Mouse (Mus musculus): ENCODE data around the gene Pth2.
A peak's percentile ranks its signal among the peaks of the same experiment; 100 is the strongest.
"Not testable (repeated sequence)": the region's sequence is repeated elsewhere in the genome, so short reads cannot be mapped to it uniquely, and the experiment has no call there.

The Pth2 gene

GRCm38 (mm10) chr7:45153052-45153451 is 27.7 kb upstream of the Pth2 start:
- not testable (repeated sequence) for DNase-seq (ENCODE audit: extremely low spot score, low read depth, low spot score)

DNA sequence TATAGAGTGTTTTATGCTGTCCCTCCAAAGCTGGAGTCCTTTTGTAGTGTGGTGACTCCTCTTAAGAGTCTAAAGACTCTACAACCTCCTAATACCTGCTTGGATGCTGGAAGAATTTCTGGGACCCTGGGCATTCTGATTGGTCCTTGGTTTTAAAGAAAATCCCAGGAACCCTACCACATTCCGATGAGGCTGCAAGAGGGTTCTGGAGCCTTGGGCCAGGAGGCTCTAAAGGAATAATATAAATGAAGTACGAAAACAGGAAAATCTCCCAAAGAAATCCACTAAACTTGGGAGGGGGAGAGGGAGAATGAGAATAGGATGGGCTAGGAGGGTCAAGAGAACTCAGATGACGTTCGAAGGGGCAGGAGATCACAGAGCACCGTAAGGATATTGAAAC is 27.2 kb upstream of the Pth2 start:
- DNase-seq (ENCODE audit: extremely low spot score, low read depth, low spot score), result no peak

DNA sequence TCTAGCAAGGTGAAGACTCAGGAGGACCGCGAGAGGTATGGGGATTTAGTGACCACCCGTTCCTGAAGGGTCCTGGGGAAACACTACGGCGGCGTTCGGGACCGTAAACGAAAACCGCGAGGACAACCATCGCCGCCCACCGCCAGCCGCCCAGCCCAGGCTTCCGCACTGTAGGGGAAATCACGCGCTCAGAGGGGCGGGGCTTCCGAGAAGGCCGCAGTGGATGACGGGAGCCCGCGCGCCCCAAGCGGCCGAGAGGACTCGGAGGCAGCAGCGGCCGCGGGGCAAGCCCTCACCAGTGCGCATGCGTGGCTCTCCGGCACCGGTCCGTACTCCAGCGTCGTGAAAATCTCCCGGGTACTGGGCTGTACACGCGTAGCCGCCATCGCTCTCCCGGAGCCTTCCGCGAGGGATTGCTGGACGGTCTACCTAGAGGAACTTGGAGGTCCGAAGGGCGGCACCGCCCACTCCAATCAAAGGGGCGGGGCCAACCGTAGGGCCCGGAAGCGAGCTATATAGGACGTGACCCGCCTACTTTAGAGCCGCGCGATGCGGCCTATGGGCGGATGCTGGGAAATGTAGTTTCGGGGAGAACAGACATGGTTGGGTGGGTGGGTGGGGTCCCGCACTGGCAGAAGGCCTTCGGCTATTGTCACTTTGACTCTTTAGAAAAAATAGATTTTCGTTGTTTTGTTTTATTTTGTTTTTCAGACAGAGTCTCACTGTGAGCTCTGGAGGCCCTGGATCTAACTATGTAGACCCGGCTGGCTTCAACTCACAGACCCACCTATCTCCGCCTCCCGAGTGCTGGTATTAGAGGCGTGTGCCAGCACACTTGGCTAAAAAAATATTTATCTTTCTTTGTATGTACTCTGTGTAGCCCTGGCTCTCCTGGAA is 26.5 kb upstream of the Pth2 start, which contains the start of the genes Pih1d1 and Aldh16a1:
TSS of gene Pih1d1 (plus strand) at position 208 of the 897 bp plus-strand sequence.
TSS of gene Aldh16a1 (minus strand) at position 489 of the 897 bp plus-strand sequence.
- peak; percentile 62 for DNase-seq (ENCODE audit: extremely low spot score, low read depth, low spot score)

DNA sequence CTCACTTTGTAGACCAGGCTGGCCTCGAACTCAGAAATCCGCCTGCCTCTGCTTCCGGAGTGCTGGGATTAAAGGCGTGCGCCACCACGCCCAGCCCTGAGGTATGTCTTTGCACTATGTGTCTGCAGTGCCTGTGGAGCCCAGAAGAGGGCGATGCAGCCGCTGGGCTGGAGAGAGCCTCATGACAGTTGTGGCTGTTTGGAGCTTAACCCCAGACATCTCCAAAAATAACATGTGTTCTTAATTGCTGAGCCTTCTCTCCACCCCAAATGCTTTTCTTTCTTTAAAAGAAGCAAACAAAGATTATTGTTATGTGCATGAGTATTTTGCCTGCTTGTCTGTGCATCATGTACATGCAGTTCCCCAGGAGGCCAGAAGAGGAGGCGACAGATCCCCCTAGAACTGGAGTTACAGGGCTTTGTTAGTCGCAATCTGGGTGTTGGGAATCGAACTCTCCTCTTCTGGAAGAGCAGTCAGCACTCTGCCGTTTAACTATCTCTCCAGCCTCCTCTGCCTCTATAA is 25.7 kb upstream of the Pth2 start:
- DNase-seq (ENCODE audit: extremely low spot score, low read depth, low spot score), result no peak

DNA sequence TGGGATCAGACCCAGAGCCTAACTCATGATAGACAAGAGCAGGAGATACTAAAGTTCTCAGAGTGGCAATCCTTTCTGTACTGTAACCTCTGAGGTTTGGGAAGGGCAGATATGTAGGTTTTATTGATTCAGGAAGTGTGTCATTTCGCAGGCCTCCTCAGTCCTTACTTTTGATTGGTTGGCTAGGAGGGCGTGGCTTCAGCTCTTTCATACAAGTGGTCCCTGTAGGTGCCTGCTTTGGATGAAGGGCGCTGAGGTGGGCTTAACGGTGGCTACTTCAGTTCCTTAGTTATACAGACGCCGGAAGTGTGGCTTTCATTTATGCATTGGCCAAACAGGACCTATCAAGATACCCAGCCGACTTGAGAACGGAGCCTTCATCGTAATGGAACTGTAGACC is 25.2 kb upstream of the Pth2 start:
- DNase-seq (ENCODE audit: extremely low spot score, low read depth, low spot score), result no peak

DNA sequence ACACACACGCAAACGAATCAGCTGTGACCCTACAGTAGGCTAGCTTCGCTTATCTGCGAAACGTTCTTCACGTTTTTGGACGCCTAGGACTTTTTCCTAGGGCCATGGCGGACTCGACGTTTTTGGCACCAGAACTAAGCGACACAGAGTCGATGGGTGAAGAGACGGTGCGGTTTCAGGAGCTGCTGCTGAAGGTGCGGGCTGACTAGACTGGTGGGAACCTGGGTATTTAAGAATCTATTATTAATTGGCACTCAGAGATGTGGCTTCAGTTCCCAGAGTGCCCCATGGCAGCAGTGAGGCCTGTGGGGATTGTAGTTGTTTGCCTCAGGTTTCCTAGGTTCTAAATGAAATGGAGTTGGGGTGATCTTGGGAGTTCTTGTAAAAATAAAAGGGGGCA is 24.6 kb upstream of the Pth2 start:
- DNase-seq (ENCODE audit: extremely low spot score, low read depth, low spot score), result no peak

DNA sequence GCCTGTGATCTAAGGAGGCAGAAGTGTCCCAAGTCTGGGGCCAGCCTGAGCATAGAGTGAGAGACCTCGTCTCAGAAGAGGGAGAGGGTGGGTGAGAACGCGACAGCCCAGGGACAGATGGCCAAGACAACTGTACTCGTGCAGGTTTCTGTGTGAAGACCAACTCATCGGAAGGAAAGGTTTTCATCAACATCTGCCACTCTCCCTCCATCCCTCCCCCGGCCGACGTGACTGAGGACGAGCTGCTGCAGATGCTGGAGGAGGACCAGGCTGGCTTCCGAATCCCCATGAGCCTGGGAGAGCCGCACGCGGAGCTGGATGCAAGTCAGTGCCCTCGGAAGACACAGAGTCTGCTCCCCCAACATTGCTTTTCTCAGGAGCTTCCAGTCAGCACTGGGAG is 23.3 kb upstream of the Pth2 start:
- no peak for DNase-seq (ENCODE audit: extremely low spot score, low read depth, low spot score)

DNA sequence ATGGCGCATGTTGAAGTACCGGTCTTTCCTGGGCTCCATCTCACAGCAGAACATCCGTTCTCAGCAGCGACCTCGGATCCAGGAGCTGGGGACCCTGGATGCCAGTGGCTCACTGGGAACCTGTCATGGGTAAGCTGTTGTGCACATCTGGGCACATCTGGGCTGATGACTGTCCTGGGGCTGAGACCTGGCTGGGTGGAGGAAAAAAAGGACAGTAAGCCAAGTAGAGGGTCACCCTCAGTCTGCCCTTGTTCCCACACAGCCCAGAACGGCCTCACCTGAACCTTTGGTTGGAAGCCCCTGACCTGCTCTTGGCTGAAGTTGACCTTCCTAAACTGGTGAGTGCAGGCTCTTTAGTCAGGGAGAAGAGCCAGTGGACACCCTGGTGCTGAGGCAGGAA is 21.8 kb upstream of the Pth2 start:
- DNase-seq (ENCODE audit: extremely low spot score, low read depth, low spot score), result no peak

GRCm38 (mm10) chr7:45160316-45160800 is 20.4 kb upstream of the Pth2 start:
- DNase-seq (ENCODE audit: extremely low spot score, low read depth, low spot score), result no peak

DNA sequence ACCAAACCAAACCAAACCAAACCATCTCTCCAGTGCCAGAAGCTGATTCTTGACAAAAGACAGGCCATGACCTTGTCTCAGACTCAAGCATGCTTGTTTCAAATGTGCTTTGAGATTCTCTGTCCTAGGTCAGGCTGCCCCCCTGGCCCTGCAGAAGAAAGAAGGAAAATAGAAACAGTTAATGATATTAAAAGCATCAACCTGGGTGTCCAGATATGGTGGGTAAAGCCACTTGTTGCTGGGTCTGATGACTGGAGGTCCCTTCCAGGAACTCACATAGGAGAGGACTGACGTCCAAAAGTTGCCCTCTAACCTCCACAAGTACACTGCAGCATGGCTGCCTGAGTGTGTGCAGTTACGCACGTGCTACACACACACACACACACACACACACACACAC is 19.9 kb upstream of the Pth2 start:
- no peak for DNase-seq (ENCODE audit: extremely low spot score, low read depth, low spot score)

DNA sequence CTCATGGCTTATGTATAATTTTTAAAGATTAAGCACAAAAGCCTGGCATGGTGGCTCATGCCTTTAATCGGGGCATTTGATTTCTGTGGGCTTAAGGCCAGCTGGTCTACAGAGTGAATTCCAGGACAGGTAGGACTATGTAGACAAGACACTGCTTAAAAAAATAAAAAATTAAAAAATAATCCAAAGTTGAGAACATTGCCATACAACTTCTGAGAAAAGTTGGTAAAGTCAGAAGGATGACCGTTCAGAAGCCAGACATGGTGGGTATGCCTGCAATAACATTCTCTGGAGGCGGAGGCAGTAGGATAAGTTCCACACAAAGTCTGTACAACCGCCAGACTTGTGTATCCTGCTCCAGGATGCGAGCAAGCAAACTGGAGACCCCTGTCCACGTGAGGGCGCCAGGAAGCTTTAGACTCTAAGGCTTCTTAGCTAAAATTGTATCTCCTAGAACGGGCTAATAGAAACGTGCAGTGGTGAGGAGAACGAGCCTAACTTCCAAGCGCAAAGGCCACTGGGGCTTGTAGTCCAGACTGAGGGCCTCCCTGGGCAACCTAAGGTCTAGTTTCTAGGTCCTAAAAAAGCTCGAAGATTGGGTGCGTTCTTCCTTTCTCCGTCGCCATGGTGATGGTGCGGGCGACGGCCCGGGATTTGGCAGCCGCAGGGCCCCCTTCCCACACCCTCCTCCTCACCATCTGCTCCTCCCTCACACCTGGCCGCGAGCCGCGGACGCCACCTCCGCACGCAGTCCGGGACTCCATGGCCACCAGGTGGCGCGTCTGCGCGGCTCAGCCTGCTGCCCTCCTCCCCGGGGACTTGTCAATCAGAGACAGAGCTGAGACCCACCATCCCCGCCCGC is 19.0 kb upstream of the Pth2 start:
- peak; percentile 75 for DNase-seq (ENCODE audit: extremely low spot score, low read depth, low spot score)

DNA sequence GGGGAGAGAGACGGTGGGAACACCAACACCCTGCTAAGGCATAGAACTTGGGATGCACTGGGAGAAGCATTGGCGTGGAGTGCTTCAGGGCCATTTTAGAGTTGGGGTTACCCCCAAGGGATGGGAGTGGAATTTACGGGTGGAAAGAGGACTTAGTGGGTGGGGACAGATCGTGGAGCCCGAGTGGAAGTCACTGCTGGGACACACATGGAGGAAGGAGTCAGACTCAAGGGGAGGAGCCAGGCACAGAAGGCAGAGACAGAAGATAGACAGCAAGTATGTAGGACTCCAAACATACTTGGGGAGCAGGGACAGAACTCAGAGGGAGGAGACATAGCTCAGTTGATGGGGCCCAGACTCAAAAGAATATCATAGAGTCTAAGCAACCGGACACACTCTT is 18.2 kb upstream of the Pth2 start:
- no peak for DNase-seq (ENCODE audit: extremely low spot score, low read depth, low spot score)

GRCm38 (mm10) chr7:45162996-45163615 is 17.7 kb upstream of the Pth2 start:
- DNase-seq (ENCODE audit: extremely low spot score, low read depth, low spot score), result no peak

- no peak for DNase-seq (ENCODE audit: extremely low spot score, low read depth, low spot score)
These were observed 16.9 kb upstream of the Pth2 start, which contains the start of gene Slc17a7 for GRCm38 (mm10) chr7:45163735-45164490. Slc17a7 (plus strand) TSS chr7:45163949.

DNA sequence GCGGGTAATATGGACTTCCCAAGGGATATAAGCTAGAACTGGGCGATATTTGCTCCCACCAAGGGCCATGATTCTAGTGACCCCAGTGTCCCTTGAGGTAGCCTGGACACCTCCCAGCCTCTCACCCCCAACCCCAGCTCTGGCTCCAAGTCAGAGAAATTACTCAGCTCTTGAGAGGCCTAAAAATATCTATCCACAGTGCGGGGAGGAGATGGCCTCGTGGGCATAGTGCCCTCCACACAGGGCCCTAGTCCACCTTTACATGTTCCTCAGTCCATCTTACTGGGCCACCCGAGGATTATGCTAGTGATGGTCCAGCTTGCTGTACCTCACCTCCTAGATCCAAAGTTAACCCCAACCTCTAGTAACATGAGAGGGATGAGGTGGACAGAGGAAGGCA is 16.0 kb upstream of the Pth2 start:
- no peak for DNase-seq (ENCODE audit: extremely low spot score, low read depth, low spot score)

DNA sequence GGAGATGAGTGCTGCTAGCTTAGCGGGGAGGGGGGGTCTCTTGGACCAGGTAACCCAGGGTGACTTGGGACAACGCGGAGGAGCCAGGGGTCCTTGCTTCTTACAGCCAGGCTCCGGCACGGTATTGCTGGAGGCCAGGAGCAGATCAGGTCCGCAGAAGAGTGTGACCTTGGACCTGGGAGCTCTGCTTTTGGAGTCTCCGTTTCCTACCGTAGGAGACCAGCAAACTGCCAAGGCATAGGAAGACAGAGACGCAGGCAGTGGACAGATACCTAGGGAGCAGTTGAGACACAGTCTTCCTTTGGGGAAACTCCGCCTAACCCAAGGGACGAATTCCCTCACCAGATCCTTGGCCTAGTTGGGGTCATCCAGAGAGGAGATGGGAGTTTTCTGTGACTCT is 15.1 kb upstream of the Pth2 start:
- no peak for DNase-seq (ENCODE audit: extremely low spot score, low read depth, low spot score)

DNA sequence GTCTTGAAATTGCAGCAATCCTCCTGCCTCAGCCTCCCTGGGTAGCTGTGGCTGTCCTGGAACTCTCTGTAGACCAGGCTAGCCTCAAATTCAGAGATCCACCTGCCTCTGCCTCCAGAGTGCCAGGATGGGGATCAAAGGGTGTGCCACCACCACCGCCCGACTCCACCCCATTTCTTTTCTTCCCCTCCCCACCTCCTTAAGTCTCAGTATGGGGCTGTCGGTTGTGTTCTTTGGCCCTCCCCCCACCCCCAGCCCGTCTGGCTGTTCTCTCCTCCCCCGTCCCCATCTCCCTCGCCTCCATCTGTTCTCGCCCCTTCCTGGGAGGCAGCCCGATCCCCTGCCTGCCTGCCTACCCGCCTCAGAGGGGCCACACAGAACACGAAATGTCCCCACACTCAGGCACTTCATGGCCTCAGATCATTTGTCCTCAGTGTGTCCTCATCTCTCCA is 13.8 kb upstream of the Pth2 start:
- DNase-seq (ENCODE audit: extremely low spot score, low read depth, low spot score), result no peak

- no peak for DNase-seq (ENCODE audit: extremely low spot score, low read depth, low spot score)
These were observed 12.9 kb upstream of the Pth2 start for GRCm38 (mm10) chr7:45167761-45168445.

- no peak for DNase-seq (ENCODE audit: extremely low spot score, low read depth, low spot score)
These were observed 12.1 kb upstream of the Pth2 start for GRCm38 (mm10) chr7:45168656-45169055.

- no peak for DNase-seq (ENCODE audit: extremely low spot score, low read depth, low spot score)
These were observed 11.3 kb upstream of the Pth2 start for GRCm38 (mm10) chr7:45169495-45169894.
